Mouse (Mus musculus) liver, adult 2 months (tissue): Measurements from ENCODE around the gene Lpar1.

ENCODE experiments used
- CTCF ChIP-seq: fragments of 200-500 bp; IDR thresholded peaks from 2 replicates; pipeline ENCODE4 v1.5.1; 2011; ENCODE audit warnings: low read depth, low read length, control low read depth
- POLR2A ChIP-seq: fragments of 200-500 bp; IDR thresholded peaks from 2 replicates; pipeline ENCODE4 v1.6.1; 2011; ENCODE audit warnings: low read length, control low read depth; ENCODE audit not compliant: insufficient read depth; ENCODE audit errors: extremely low read depth

DNA sequence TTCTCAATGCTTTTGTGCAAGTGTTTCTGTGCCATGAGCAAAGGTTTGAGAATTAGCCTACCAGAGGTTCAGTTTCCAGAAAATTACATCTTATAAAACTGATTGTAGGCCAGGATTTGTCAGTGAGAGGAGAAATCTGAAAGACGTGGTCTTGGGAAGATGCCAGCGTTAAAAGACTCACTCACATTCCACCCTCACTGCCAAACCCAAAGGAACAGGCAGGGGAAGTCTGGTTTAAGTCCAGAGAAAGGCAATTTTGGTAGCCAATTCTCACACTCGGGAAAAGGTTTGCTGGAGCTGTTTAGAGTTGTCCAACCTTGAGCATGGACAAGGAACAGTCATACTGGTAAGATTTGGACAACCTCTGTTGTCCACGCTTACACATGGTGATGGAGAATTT is 136.4 kb downstream of the Lpar1 start:
- no peak for TF ChIP-seq POLR2A
- TF ChIP-seq CTCF = no peak
